Mouse (Mus musculus): ENCODE results near the gene Mtf2. TPM values are rescaled to one million over a fixed set of nuclear protein-coding genes. Genes with fewer than 3 reads are reported as not detected.
"Not testable (repeated sequence)": the region's sequence is repeated elsewhere in the genome, so short reads cannot be mapped to it uniquely, and the experiment has no call there.

Gene Mtf2
- polyA plus RNA-seq, 1 experiment from 2014 or later = 141 TPM

DNA sequence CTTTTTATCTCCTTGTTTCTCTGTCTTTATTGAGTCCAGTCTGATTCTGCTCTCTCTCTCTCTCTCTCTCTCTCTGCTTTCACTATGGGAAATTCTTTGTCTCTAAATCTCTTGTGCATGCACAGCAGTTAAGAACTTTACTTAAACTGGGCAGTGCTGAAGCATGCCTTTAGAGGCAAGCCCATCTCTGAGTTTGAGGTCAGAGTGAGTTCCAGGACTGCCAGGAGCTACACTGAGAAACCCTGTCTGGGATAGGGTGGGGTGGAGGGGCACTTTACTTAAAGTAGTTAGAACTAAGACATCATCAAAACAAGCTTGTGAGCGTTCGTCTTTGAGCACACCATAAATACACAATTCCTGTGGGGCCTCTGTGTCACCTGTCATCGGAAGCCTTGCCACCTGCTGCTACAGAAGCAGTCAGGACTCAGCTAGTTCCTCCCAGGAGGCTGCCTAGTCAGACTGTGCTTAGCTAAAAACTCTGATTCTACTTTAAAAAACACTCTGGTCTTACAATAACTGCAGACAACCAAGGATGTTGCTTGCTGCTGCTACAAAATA is 15.7 kb upstream of the Mtf2 start:
- 6% methylated on average over 3 of the region's 3 CpGs for WGBS
- Histone ChIP-seq H3K27me3 (no peaks in the 10 kb centered on the region), H3K27ac (replicated peaks) (no peak overlapping the region), H3K4me1 (peaks cover 5% of the 10 kb centered on the region; the same call in 1 of the 2 replicates), H3K36me3 (no peaks in the 10 kb centered on the region), H3K9ac (replicated peaks) (no peak overlapping the region), H3K4me3 (no peak overlapping the region), H3K9me3 (no peaks in the 10 kb centered on the region), H3K4me2 (replicated peaks) (no peak overlapping the region)
- ATAC-seq (ENCODE audit: low FRiP score, low read depth) = no peak

DNA sequence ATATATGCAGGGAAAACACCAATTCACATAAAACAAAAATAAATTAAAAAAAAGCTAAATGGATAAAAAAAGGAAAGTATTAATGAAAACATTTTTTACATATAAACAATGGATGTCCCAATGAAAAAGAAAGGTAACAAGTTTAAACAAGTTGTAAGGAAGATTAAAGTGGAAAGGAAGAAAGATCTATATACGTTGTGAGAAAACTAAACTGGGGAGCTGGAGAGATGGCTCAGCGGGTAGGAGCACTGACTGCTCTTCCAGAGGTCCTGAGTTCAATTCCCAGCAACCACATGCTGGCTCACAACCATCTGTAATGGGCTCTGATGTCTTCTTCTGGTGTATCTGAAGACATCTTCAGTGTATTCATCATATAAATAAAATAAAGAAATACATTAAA is 14.4 kb upstream of the Mtf2 start:
- 83% methylated on average over 2 of the region's 2 CpGs for WGBS
- no peak overlapping the region for H3K9ac ChIP-seq (replicated peaks)
- no peaks in the 10 kb centered on the region for H3K9me3 ChIP-seq
- peaks cover 5% of the 10 kb centered on the region; the same call in 1 of the 2 replicates for H3K4me1 ChIP-seq
- H3K27me3 ChIP-seq = no peaks in the 10 kb centered on the region; the same call in 1 of the 2 replicates
- H3K27ac ChIP-seq (replicated peaks) = no peak overlapping the region
- H3K4me3 ChIP-seq = no peak overlapping the region
- H3K36me3 ChIP-seq = no peaks in the 10 kb centered on the region
- no peak overlapping the region for H3K4me2 ChIP-seq (replicated peaks)
- no peak for ATAC-seq (ENCODE audit: low FRiP score, low read depth)

DNA sequence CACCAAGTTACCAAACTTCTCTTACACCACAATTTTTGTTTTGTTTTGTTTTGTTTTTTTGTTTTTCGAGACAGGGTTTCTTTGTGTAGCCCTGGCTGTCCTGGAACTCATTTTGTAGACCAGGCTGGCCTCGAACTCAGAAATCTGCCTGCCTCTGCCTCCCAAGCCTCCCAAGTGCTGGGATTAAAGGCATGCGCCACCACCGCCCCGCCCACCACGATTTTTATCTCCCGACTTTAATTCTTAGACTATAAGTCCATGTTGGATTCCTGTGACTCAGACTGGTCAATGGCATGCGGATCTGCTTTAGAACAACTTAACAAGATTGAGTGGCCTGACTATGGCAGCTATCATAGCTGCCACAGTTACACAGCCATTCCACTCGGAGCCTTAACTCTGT is 13.7 kb upstream of the Mtf2 start:
- ATAC-seq (ENCODE audit: low FRiP score, low read depth); H3K4me1 ChIP-seq; H3K9ac ChIP-seq (replicated peaks); H3K9me3 ChIP-seq; H3K4me3 ChIP-seq; H3K27me3 ChIP-seq; H3K4me2 ChIP-seq (replicated peaks); H3K27ac ChIP-seq (replicated peaks); H3K36me3 ChIP-seq: not testable (repeated sequence)
- WGBS = 98% methylated on average over 9 of the region's 9 CpGs

DNA sequence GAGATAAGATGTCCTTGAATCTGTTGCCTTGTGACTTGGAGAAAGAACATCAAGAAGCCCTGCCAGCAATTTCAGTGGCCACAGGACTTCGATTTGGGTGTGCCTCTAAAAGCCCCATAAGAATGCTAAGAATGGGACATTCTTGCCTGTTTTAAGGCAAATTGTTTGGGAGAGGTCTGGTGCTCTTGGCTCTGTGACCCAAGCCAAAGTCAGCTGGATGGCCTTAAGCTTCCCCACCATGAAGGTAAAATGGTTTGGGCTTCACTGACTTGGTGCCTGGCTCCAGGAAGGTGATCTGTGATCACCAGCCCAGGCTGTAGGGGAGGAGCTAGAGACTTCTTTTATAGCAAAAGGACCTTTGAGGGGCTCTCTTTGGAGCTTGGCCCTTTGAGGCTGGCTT is 13.3 kb upstream of the Mtf2 start:
- Histone ChIP-seq H3K27ac (replicated peaks) (no peak overlapping the region), H3K27me3 (no peaks in the 10 kb centered on the region; the same call in 1 of the 2 replicates), H3K36me3 (no peaks in the 10 kb centered on the region), H3K4me2 (replicated peaks) (no peak overlapping the region), H3K4me1 (peaks cover 5% of the 10 kb centered on the region; the same call in 1 of the 2 replicates), H3K9me3 (no peaks in the 10 kb centered on the region), H3K4me3 (no peak overlapping the region), H3K9ac (replicated peaks) (no peak overlapping the region)
- 76% methylated on average over 1 of the region's 1 CpGs for WGBS
- no peak for ATAC-seq (ENCODE audit: low FRiP score, low read depth)

DNA sequence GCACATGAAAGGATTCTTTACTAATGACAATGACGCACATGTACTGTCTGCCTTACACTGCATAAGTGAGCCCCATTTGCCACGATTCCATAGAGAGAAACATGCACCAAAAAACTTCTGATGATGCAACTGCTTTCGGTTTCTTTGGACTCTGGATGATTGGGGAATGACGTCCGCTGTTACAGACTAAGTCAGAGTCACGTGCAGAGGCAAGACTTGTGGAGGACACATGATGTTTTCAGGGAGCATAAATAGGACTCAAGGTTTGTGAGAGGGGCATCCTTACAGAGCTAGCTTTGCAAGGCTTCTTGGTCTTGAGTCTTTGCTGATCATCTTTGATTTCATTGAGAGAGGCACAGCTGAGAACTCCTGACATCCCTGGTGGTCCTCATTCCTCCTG is 11.9 kb upstream of the Mtf2 start:
- Histone ChIP-seq H3K27me3 (no peaks in the 10 kb centered on the region; the same call in 1 of the 2 replicates), H3K27ac (replicated peaks) (no peak overlapping the region), H3K4me1 (peaks cover 5% of the 10 kb centered on the region; the same call in 1 of the 2 replicates), H3K4me3 (no peak overlapping the region), H3K9ac (replicated peaks) (no peak overlapping the region), H3K4me2 (replicated peaks) (no peak overlapping the region), H3K36me3 (no peaks in the 10 kb centered on the region), H3K9me3 (no peaks in the 10 kb centered on the region)
- WGBS = 92% methylated on average over 6 of the region's 6 CpGs
- ATAC-seq (ENCODE audit: low FRiP score, low read depth) = no peak

DNA sequence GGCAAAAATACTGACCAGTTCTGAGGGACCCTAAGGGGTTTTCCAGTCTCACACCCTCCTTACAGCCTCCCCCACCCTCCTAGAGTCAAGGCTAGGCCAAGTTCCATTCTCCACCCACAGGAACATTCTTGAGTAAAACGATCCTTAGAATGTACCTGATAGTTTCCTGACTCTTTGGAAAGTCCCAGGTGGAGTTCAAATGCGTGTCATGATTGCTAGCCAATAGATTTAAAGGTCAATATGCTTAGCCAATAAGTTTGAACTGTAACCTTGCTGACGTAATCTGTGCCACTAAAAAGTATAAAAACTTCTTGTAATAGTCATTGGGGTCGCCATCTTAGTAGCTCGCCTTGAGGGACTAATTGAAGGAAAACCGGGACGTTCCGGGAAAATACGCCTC is 5.1 kb upstream of the Mtf2 start:
- Histone ChIP-seq H3K4me2 (replicated peaks) (no peak overlapping the region), H3K4me3 (no peak overlapping the region), H3K36me3 (no peaks in the 10 kb centered on the region), H3K4me1 (no peaks in the 10 kb centered on the region), H3K9me3 (no peaks in the 10 kb centered on the region), H3K27ac (replicated peaks) (no peak overlapping the region), H3K9ac (replicated peaks) (no peak overlapping the region), H3K27me3 (no peaks in the 10 kb centered on the region; the same call in 1 of the 2 replicates)
- ATAC-seq (ENCODE audit: low FRiP score, low read depth) = no peak
- WGBS = 93% methylated on average over 9 of the region's 9 CpGs

DNA sequence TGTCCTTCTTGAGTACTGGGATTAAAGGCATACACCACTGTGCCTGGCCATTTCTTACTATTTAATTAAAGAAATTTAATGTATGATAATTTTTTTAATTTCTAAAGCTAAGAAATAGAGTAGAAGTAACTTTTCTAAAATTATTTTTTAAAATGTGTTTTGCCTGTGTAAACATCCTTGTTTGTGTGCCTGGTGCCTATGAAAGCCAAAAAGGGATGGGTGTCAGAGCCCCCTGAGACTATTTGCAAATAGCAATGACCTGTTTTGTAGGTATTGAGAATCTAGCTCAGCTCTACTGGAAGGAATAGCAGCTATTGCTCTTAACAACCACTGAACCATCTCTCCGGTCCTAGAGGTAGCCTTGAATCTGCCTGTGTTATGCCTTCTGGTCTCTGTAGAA is 6.8 kb downstream of the Mtf2 start:
- no peak overlapping the region for H3K9ac ChIP-seq (replicated peaks)
- H3K27ac ChIP-seq (replicated peaks) = no peak overlapping the region
- no peak overlapping the region for H3K4me3 ChIP-seq
- H3K36me3 ChIP-seq = peaks cover 69% of the 10 kb centered on the region
- no peak for ATAC-seq (ENCODE audit: low FRiP score, low read depth)
- H3K4me1 ChIP-seq = peaks cover 6% of the 10 kb centered on the region
- no peaks in the 10 kb centered on the region; the same call in 1 of the 2 replicates for H3K9me3 ChIP-seq
- H3K4me2 ChIP-seq (replicated peaks) = no peak overlapping the region
- no peaks in the 10 kb centered on the region for H3K27me3 ChIP-seq
- 90% methylated on average over 1 of the region's 1 CpGs for WGBS

DNA sequence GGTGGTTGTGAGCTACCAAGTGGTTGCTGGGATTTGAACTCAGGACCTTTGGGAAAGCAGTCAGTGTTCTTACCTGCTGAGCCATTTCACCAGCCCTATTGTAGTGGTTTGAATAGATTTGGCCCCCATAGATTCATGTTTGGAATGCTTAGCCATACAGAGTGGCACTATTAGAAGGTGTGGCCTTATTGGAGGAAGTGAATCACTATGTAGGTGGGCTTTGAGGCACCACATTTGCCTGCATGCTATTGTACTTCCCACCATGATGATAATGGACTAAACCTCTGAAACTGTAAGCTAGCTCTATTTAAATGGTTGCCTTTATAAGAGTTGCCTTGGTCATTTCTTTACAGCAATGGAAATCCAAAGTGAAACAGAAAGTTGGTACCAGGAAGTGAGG is 10.8 kb downstream of the Mtf2 start:
- H3K4me2 ChIP-seq (replicated peaks) = no peak overlapping the region
- no peak overlapping the region for H3K9ac ChIP-seq (replicated peaks)
- no peaks in the 10 kb centered on the region for H3K4me1 ChIP-seq
- no peak for ATAC-seq (ENCODE audit: low FRiP score, low read depth)
- no peaks in the 10 kb centered on the region for H3K27me3 ChIP-seq
- H3K36me3 ChIP-seq = peaks cover 66% of the 10 kb centered on the region
- no peak overlapping the region for H3K27ac ChIP-seq (replicated peaks)
- H3K9me3 ChIP-seq = no peaks in the 10 kb centered on the region; the same call in 1 of the 2 replicates
- no peak overlapping the region for H3K4me3 ChIP-seq

DNA sequence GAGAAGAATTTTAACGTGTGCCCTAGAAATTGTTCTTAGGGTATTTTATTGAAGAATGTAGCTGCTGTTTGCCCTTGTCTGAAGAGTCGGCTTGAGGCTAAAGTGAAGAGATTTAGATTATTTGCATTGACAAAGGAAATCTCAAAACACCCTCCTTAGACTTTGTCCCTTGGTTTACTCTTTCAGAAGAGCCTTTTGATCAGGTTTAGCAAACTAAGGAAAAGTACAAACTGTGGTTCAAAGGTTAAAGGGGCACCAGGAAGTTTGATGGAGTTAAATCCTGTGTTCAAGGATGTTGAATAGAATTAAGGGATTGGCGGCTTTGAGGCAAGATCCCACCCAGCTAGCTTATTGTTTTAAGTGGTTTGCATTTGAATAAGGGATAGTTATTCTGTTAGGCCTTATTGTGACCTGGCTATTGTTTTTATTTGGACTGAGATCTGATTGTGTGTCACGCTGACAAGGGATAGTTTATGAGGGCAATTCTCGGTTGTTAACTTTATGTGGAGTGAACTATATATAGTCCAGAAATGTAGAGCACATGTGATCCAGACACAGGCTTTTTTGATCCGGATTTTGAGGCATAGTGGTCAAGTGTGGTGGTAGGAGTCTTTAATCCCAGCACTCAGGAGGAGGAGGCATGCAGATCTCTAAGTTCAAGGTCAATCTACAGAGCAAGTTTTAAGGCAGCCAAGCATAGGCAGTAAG is 11.5 kb downstream of the Mtf2 start:
- WGBS = 37% methylated on average over 6 of the region's 6 CpGs
- H3K9ac ChIP-seq (replicated peaks) = no peak overlapping the region
- H3K4me2 ChIP-seq (replicated peaks) = no peak overlapping the region

DNA sequence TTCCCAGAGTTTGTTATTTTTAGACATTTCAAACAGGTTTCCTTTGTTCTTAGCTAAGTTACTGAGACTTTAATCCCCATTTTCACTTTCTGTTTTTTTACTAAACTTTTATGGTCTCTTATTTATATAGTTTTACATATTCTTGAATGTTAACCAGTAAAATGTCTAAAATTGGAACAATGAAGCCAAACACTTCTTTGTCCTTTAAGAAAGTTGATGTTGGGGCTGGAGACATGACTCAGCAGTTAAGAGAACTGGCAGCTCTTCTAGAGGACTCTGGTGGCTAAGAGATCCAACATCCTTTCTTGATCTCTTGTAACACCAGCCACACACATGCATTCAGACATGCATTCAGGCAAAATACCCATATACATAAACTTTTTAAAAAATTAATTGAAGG is 14.1 kb downstream of the Mtf2 start:
- no peak for ATAC-seq (ENCODE audit: low FRiP score, low read depth)
- Histone ChIP-seq H3K4me3 (no peak overlapping the region), H3K4me1 (no peaks in the 10 kb centered on the region), H3K36me3 (peaks cover 64% of the 10 kb centered on the region), H3K27ac (replicated peaks) (no peak overlapping the region), H3K9ac (replicated peaks) (no peak overlapping the region), H3K4me2 (replicated peaks) (no peak overlapping the region), H3K9me3 (no peaks in the 10 kb centered on the region; the same call in 1 of the 2 replicates), H3K27me3 (no peaks in the 10 kb centered on the region)

More for the DNA sequence above, 11.5 kb downstream of the Mtf2 start:
- Histone ChIP-seq H3K36me3 (peaks cover 62% of the 10 kb centered on the region), H3K4me3 (no peak overlapping the region), H3K27ac (replicated peaks) (no peak overlapping the region), H3K9me3 (no peaks in the 10 kb centered on the region; the same call in 1 of the 2 replicates), H3K27me3 (no peaks in the 10 kb centered on the region), H3K4me1 (no peaks in the 10 kb centered on the region)
- no peak for ATAC-seq (ENCODE audit: low FRiP score, low read depth)

DNA sequence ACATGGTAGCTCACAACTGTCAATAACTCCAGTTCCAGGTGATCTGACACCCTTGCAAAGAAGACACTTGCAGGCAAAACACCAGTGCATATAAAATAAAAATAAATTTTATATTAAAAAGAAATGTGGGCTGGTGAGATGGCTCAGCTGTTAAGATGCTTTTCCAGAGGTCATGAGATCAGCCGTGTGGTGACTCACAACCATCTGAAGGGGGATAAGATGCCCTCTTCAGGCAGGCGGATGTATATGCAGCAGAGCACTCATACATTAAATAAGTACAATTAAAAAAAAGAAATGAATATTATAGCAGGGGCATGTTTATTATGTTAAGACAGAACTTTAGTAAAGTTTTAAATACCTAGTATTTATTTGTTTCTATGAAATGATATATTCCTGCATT is 16.9 kb downstream of the Mtf2 start:
- 41% methylated on average over 2 of the region's 2 CpGs for WGBS
- Histone ChIP-seq H3K36me3 (peaks cover 62% of the 10 kb centered on the region), H3K9me3 (no peaks in the 10 kb centered on the region), H3K9ac (replicated peaks) (no peak overlapping the region), H3K4me1 (no peaks in the 10 kb centered on the region), H3K27me3 (no peaks in the 10 kb centered on the region), H3K4me3 (no peak overlapping the region), H3K27ac (replicated peaks) (no peak overlapping the region), H3K4me2 (replicated peaks) (no peak overlapping the region)
- ATAC-seq (ENCODE audit: low FRiP score, low read depth) = no peak

DNA sequence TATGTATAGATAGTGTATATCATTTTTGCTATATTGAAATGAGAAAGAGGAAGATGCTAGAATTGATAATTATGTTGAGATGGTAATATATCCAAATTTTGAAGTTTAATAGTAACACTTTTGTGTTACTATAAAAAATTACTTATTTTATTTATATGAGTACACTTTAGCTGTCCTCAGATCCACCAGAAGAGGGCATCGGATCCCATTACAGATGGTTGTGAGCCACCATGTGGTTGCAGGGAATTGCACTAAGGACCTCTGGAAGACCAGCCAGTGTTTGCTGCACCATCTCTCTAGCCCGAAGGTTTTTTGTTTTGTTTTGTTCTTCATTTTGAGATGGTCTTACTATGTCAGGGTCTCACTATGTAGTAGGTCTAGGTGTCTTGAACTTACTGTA is 20.0 kb downstream of the Mtf2 start:
- 96% methylated on average over 2 of the region's 2 CpGs for WGBS

More for the DNA sequence above, 20.0 kb downstream of the Mtf2 start:
- no peak for ATAC-seq (ENCODE audit: low FRiP score, low read depth)
- no peak overlapping the region for H3K4me3 ChIP-seq
- no peaks in the 10 kb centered on the region for H3K4me1 ChIP-seq
- no peaks in the 10 kb centered on the region for H3K27me3 ChIP-seq
- no peaks in the 10 kb centered on the region for H3K9me3 ChIP-seq
- no peak overlapping the region for H3K27ac ChIP-seq (replicated peaks)
- no peak overlapping the region for H3K9ac ChIP-seq (replicated peaks)
- H3K4me2 ChIP-seq (replicated peaks) = no peak overlapping the region
- H3K36me3 ChIP-seq = peaks cover 70% of the 10 kb centered on the region
